In genomic region chr4:65238540-65238998, GRCm38 (mm10) we compare ENCODE assay signal across 19 mouse cellular contexts.
DNase-seq lines count a peak whose midpoint lies in the region; ATAC-seq lines count a peak whose summit lies in the region.
"Had no signal": no experiment of that assay in that cellular context is flagged by ENCODE, and none has a peak within 500 bp of the region (broad histone marks: within the 10 kb centered on the region; RNA-seq: fewer than 3 reads in every experiment).

No protein-coding gene starts in this region.

- peaks cover 24% of the 10 kb centered on the region for H3K4me1 ChIP-seq in forebrain, embryonic 12.5 days
- H3K4me1 ChIP-seq in forebrain, embryonic 15.5 days, result peaks cover 6% of the 10 kb centered on the region
- peaks cover 30% of the 10 kb centered on the region for H3K4me1 ChIP-seq in embryonic facial prominence, embryonic 10.5 days
- peaks cover 33% of the 10 kb centered on the region for H3K4me1 ChIP-seq in midbrain, embryonic 12.5 days

- H3K27me3 ChIP-seq in forebrain, embryonic 12.5 days, result peaks cover 9% of the 10 kb centered on the region; the same call in 1 of the 2 replicates
- H3K27me3 ChIP-seq in forebrain, embryonic 15.5 days, result no peaks in the 10 kb centered on the region
- H3K27me3 ChIP-seq in embryonic facial prominence, embryonic 10.5 days (replicated peaks; ENCODE audit: low read depth, poor library complexity, severe bottlenecking), result peaks cover 35% of the 10 kb centered on the region
- H3K27me3 ChIP-seq in midbrain, embryonic 12.5 days, result peaks cover 9% of the 10 kb centered on the region; the same call in 1 of the 2 replicates
- H3K27me3 ChIP-seq: embryonic facial prominence, embryonic 13.5 days; kidney, embryonic 15.5 days; neural tube, embryonic 12.5 days had no signal

- peak overlapping the region; percentile 17; the same call in 1 of the 2 replicates for H3K4me2 ChIP-seq in forebrain, embryonic 12.5 days
- no peak overlapping the region for H3K4me2 ChIP-seq in forebrain, embryonic 15.5 days (replicated peaks)
- peak overlapping the region; percentile 25 for H3K4me2 ChIP-seq in midbrain, embryonic 12.5 days (replicated peaks)
- H3K4me2 ChIP-seq: embryonic facial prominence, embryonic 13.5 days; kidney, embryonic 15.5 days; neural tube, embryonic 12.5 days had no signal

- H3K9me3 ChIP-seq in forebrain, embryonic 12.5 days, result no peaks in the 10 kb centered on the region
- H3K9me3 ChIP-seq in forebrain, embryonic 15.5 days, result no peaks in the 10 kb centered on the region
- no peaks in the 10 kb centered on the region for H3K9me3 ChIP-seq in embryonic facial prominence, embryonic 10.5 days
- H3K9me3 ChIP-seq in midbrain, embryonic 12.5 days, result no peaks in the 10 kb centered on the region
- H3K9me3 ChIP-seq: embryonic facial prominence, embryonic 13.5 days; kidney, embryonic 15.5 days; neural tube, embryonic 12.5 days had no signal

- 2% methylated on average over 8 of the region's 8 CpGs for WGBS in forebrain, embryonic 12.5 days
- 2% methylated on average over 8 of the region's 8 CpGs for WGBS in forebrain, embryonic 15.5 days
- WGBS in embryonic facial prominence, embryonic 10.5 days, result 2% methylated on average over 8 of the region's 8 CpGs
- under 1% methylated on average over 8 of the region's 8 CpGs for WGBS in midbrain, embryonic 12.5 days

- peak; percentile 91 for DNase-seq in ES-CJ7 (ENCODE audit: low read depth, low spot score)
- peak; percentile 58 for DNase-seq in embryonic facial prominence, embryonic 10.5 days (ENCODE audit: low spot score)
- no peak for DNase-seq in kidney, adult 8-10 months
- DNase-seq in kidney, postnatal 10 days, result no peak
- DNase-seq: cerebellum, adult 18-20 months; heart, adult 18-20 months; heart, postnatal 4 days; left cerebral cortex, postnatal 4 days; thymus, adult 18-20 months had no signal

- H3K27ac ChIP-seq in forebrain, embryonic 12.5 days, result peak overlapping the region; percentile 70
- no peak overlapping the region for H3K27ac ChIP-seq in forebrain, embryonic 15.5 days (replicated peaks)
- H3K27ac ChIP-seq in embryonic facial prominence, embryonic 10.5 days (replicated peaks), result peak overlapping the region; percentile 67
- peak overlapping the region; percentile 69 for H3K27ac ChIP-seq in midbrain, embryonic 12.5 days (replicated peaks)
- H3K27ac ChIP-seq: embryonic facial prominence, embryonic 13.5 days; kidney, embryonic 15.5 days; macrophage; neural tube, embryonic 12.5 days had no signal

- ATAC-seq in forebrain, embryonic 12.5 days (ENCODE audit: low FRiP score), result peak; percentile 81
- no peak for ATAC-seq in forebrain, embryonic 15.5 days (replicated peaks)
- peak; percentile 93 for ATAC-seq in midbrain, embryonic 12.5 days (ENCODE audit: low FRiP score, low read depth)
- no peak for ATAC-seq in erythroblast, adult 5-6 weeks (replicated peaks; ENCODE audit: low FRiP score, poor library complexity, severe bottlenecking)
- ATAC-seq: activated CD4-positive, CD25-positive, alpha-beta regulatory T cell, adult 4 months had no signal

- H3K36me3 ChIP-seq in forebrain, embryonic 12.5 days (replicated peaks), result no peaks in the 10 kb centered on the region
- no peaks in the 10 kb centered on the region for H3K36me3 ChIP-seq in forebrain, embryonic 15.5 days
- no peaks in the 10 kb centered on the region for H3K36me3 ChIP-seq in embryonic facial prominence, embryonic 10.5 days (replicated peaks)
- no peaks in the 10 kb centered on the region for H3K36me3 ChIP-seq in midbrain, embryonic 12.5 days
- H3K36me3 ChIP-seq: embryonic facial prominence, embryonic 13.5 days; G1E; kidney, embryonic 15.5 days; neural tube, embryonic 12.5 days had no signal

- no peak overlapping the region for H3K9ac ChIP-seq in forebrain, embryonic 12.5 days
- H3K9ac ChIP-seq in forebrain, embryonic 15.5 days (replicated peaks), result no peak overlapping the region
- H3K9ac ChIP-seq in midbrain, embryonic 12.5 days (replicated peaks), result no peak overlapping the region; the same call in 1 of the 2 replicates
- H3K9ac ChIP-seq: embryonic facial prominence, embryonic 13.5 days; kidney, embryonic 15.5 days; neural tube, embryonic 12.5 days had no signal

- no peak overlapping the region for H3K4me3 ChIP-seq in forebrain, embryonic 12.5 days (replicated peaks)
- H3K4me3 ChIP-seq in forebrain, embryonic 15.5 days, result no peak overlapping the region
- H3K4me3 ChIP-seq in embryonic facial prominence, embryonic 10.5 days, result no peak overlapping the region
- no peak overlapping the region for H3K4me3 ChIP-seq in midbrain, embryonic 12.5 days
- H3K4me3 ChIP-seq: embryonic facial prominence, embryonic 13.5 days; kidney, embryonic 15.5 days; neural tube, embryonic 12.5 days had no signal

Comparison
In these comparisons a context has a peak if more than half of its experiments do, and no peak if none do; other contexts are left out.
1. ATAC-seq: peak in forebrain, embryonic 12.5 days (single experiment) and midbrain, embryonic 12.5 days (single experiment); none in forebrain, embryonic 15.5 days (single experiment) and erythroblast, adult 5-6 weeks (single experiment).
2. DNase-seq: peak in ES-CJ7 (single experiment) and embryonic facial prominence, embryonic 10.5 days (single experiment); none in kidney, adult 8-10 months (0 of 2) and kidney, postnatal 10 days (single experiment).